ENCODE assay signal across 15 mouse cellular contexts in the genomic region with DNA sequence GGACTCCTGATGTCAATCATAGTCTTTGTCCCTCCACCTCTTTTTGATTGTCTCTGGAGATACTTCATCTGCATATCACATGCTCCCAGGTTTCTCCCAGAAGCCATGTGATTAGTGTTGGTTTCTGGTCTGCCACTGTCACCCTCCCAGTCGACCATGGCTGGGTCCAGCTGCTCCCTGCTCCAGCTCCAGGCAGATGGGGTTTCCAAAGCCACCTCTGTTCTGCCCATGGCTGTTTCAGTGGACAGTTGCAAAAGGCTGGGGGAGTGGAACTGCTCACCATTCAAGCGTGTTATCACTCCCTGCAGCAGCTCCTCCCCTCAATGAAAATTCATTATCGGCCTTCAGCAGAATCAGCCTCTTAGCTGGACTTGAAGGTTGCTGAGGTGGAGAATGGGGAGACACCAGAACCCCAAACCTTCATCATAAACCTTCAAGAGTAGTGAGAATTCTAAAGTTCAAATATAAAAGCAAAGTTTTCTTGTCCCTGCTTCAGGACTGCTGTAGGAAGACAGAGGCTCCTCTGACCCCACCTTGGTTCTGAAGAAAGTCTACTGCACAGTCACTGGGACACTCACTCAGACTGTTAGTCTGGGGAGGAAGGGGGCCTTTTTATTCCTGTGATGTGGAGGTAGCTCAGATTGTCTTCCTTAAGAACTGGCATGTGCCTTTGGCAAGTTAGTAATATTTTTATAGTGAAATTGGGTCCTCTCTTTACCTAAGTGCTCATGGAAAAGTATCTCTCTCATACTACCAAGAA. TPM values are rescaled to one million over a fixed set of nuclear protein-coding genes. Genes with fewer than 3 reads are reported as not detected.
A peak's percentile ranks its signal among the peaks of the same experiment; 100 is the strongest.
DNase-seq lines count a peak whose midpoint lies in the region; ATAC-seq lines count a peak whose summit lies in the region.
"Had no signal": no experiment of that assay in that cellular context is flagged by ENCODE, and none has a peak within 500 bp of the region (broad histone marks: within the 10 kb centered on the region; RNA-seq: fewer than 3 reads in every experiment).

No protein-coding gene starts in this region.

- H3K27ac ChIP-seq in heart, embryonic 12.5 days (ENCODE audit: poor library complexity, severe bottlenecking): no peak overlapping the region
- peak overlapping the region; percentile 35; the same call in 1 of the 2 replicates for H3K27ac ChIP-seq in midbrain, embryonic 10.5 days (replicated peaks)
- no peak overlapping the region for H3K27ac ChIP-seq in midbrain, embryonic 13.5 days
- H3K27ac ChIP-seq in liver, embryonic 12.5 days: peak overlapping the region; percentile 83
- H3K27ac ChIP-seq: embryonic facial prominence, embryonic 15.5 days; heart, embryonic 10.5 days; hindbrain, embryonic 15.5 days; neural tube, embryonic 15.5 days had no signal

- ATAC-seq in heart, embryonic 12.5 days (ENCODE audit: insufficient number of reproducible peaks, low FRiP score): peak; percentile 51; the same call in 1 of the 2 replicates
- ATAC-seq in midbrain, embryonic 13.5 days: no peak
- peak; percentile 97 for ATAC-seq in liver, embryonic 12.5 days
- ATAC-seq: activated CD4-positive, CD25-positive, alpha-beta regulatory T cell, adult 4 months; lung, postnatal 0 days had no signal

- H3K36me3 ChIP-seq in heart, embryonic 12.5 days: no peaks in the 10 kb centered on the region
- no peaks in the 10 kb centered on the region for H3K36me3 ChIP-seq in midbrain, embryonic 10.5 days
- no peaks in the 10 kb centered on the region for H3K36me3 ChIP-seq in midbrain, embryonic 13.5 days
- no peaks in the 10 kb centered on the region for H3K36me3 ChIP-seq in liver, embryonic 12.5 days
- H3K36me3 ChIP-seq: embryonic facial prominence, embryonic 15.5 days; heart, embryonic 10.5 days; hindbrain, embryonic 15.5 days; neural tube, embryonic 15.5 days had no signal

- no peak overlapping the region for H3K9ac ChIP-seq in heart, embryonic 12.5 days
- no peak overlapping the region for H3K9ac ChIP-seq in midbrain, embryonic 13.5 days (replicated peaks)
- H3K9ac ChIP-seq in liver, embryonic 12.5 days: peak overlapping the region; percentile 52
- H3K9ac ChIP-seq: embryonic facial prominence, embryonic 15.5 days; hindbrain, embryonic 15.5 days; neural tube, embryonic 15.5 days had no signal

- H3K4me1 ChIP-seq in heart, embryonic 12.5 days (replicated peaks): no peaks in the 10 kb centered on the region
- H3K4me1 ChIP-seq in midbrain, embryonic 10.5 days: peaks cover 48% of the 10 kb centered on the region
- peaks cover 52% of the 10 kb centered on the region for H3K4me1 ChIP-seq in midbrain, embryonic 13.5 days (replicated peaks)
- H3K4me1 ChIP-seq in liver, embryonic 12.5 days: peaks cover 30% of the 10 kb centered on the region

- H3K4me3 ChIP-seq in heart, embryonic 12.5 days: no peak overlapping the region
- H3K4me3 ChIP-seq in midbrain, embryonic 10.5 days: no peak overlapping the region
- no peak overlapping the region for H3K4me3 ChIP-seq in midbrain, embryonic 13.5 days (replicated peaks)
- no peak overlapping the region for H3K4me3 ChIP-seq in liver, embryonic 12.5 days
- H3K4me3 ChIP-seq: embryonic facial prominence, embryonic 15.5 days; heart, embryonic 10.5 days; hindbrain, embryonic 15.5 days; neural tube, embryonic 15.5 days had no signal

- H3K9me3 ChIP-seq in heart, embryonic 12.5 days (replicated peaks): no peaks in the 10 kb centered on the region
- H3K9me3 ChIP-seq in midbrain, embryonic 10.5 days (replicated peaks): no peaks in the 10 kb centered on the region
- no peaks in the 10 kb centered on the region for H3K9me3 ChIP-seq in midbrain, embryonic 13.5 days
- H3K9me3 ChIP-seq in liver, embryonic 12.5 days (replicated peaks): no peaks in the 10 kb centered on the region
- H3K9me3 ChIP-seq: embryonic facial prominence, embryonic 15.5 days; heart, embryonic 10.5 days; hindbrain, embryonic 15.5 days; neural tube, embryonic 15.5 days had no signal

- no peaks in the 10 kb centered on the region for H3K27me3 ChIP-seq in heart, embryonic 12.5 days (replicated peaks)
- no peaks in the 10 kb centered on the region for H3K27me3 ChIP-seq in midbrain, embryonic 10.5 days (ENCODE audit: low read depth, poor library complexity, severe bottlenecking)
- H3K27me3 ChIP-seq in midbrain, embryonic 13.5 days: no peaks in the 10 kb centered on the region
- no peaks in the 10 kb centered on the region for H3K27me3 ChIP-seq in liver, embryonic 12.5 days (replicated peaks)
- H3K27me3 ChIP-seq: embryonic facial prominence, embryonic 15.5 days; hindbrain, embryonic 15.5 days; neural tube, embryonic 15.5 days had no signal

- DNase-seq in heart, postnatal 4 days: no peak
- no peak for DNase-seq in midbrain, embryonic 10.5 days (ENCODE audit: low spot score)
- peak; percentile 59 to 75 for DNase-seq in spleen, postnatal 4 days (ENCODE audit: low spot score in 2 of 2)
- DNase-seq in natural killer cell, adult 2 months (ENCODE audit: low spot score in 2 of 2): no peak
- DNase-seq in frontal cortex, postnatal 36 days (ENCODE audit: low spot score in 2 of 2): no peak
- DNase-seq: right cerebral cortex, postnatal 25 days had no signal

- whole genome bisulfite sequencing in heart, embryonic 12.5 days: 36% methylated on average over 3 of the region's 3 CpGs
- 51% methylated on average over 3 of the region's 3 CpGs for WGBS in midbrain, embryonic 10.5 days
- WGBS in midbrain, embryonic 13.5 days: 38% methylated on average over 3 of the region's 3 CpGs
- 17% methylated on average over 3 of the region's 3 CpGs for WGBS in liver, embryonic 12.5 days (ENCODE audit: insufficient replicate concordance)

- H3K4me2 ChIP-seq in heart, embryonic 12.5 days: no peak overlapping the region
- no peak overlapping the region for H3K4me2 ChIP-seq in midbrain, embryonic 13.5 days (replicated peaks)
- peak overlapping the region; percentile 57 for H3K4me2 ChIP-seq in liver, embryonic 12.5 days
- H3K4me2 ChIP-seq: embryonic facial prominence, embryonic 15.5 days; hindbrain, embryonic 15.5 days; neural tube, embryonic 15.5 days had no signal

RNA-seq across cellular contexts. Expression of a gene that starts 17.0 kb away (rescaled TPM):
- polyA plus RNA-seq in heart, embryonic 12.5 days (2016; fragmentation: Nextera tagmentation; extraction: Ambion mirVana): 0.64 and 2.3 TPM in 2 replicates
- total RNA-seq in heart, postnatal 4 days (2021): 100 to 1,000 TPM; 169 to 186 TPM
- polyA plus RNA-seq in midbrain, embryonic 10.5 days (2016; fragmentation: Nextera tagmentation; extraction: Ambion mirVana): 4.2 and 4.9 TPM in 2 replicates
- 3.7 and 4.9 TPM in 2 replicates for polyA plus RNA-seq in midbrain, embryonic 13.5 days (2015; fragmentation: Nextera tagmentation; extraction: Ambion mirVana)
- 3.4 and 5.3 TPM in 2 replicates for polyA plus RNA-seq in liver, embryonic 12.5 days (2016; fragmentation: Nextera tagmentation; extraction: Ambion mirVana)

Comparison
In these comparisons a context has a peak if more than half of its experiments do, and no peak if none do; other contexts are left out.
1. H3K27ac ChIP-seq: peak in midbrain, embryonic 10.5 days (single experiment) and liver, embryonic 12.5 days (single experiment); none in heart, embryonic 12.5 days (single experiment) and midbrain, embryonic 13.5 days (single experiment).
2. DNase-seq: peak in spleen, postnatal 4 days (2 of 2); none in heart, postnatal 4 days (single experiment), midbrain, embryonic 10.5 days (single experiment), natural killer cell, adult 2 months (0 of 2) and frontal cortex, postnatal 36 days (0 of 2).